Mouse (Mus musculus): ENCODE measurements around the gene Fgfr2.
A peak's percentile ranks its signal among the peaks of the same experiment; 100 is the strongest.
"Not testable (repeated sequence)": the region's sequence is repeated elsewhere in the genome, so short reads cannot be mapped to it uniquely, and the experiment has no call there.

Gene Fgfr2

DNA sequence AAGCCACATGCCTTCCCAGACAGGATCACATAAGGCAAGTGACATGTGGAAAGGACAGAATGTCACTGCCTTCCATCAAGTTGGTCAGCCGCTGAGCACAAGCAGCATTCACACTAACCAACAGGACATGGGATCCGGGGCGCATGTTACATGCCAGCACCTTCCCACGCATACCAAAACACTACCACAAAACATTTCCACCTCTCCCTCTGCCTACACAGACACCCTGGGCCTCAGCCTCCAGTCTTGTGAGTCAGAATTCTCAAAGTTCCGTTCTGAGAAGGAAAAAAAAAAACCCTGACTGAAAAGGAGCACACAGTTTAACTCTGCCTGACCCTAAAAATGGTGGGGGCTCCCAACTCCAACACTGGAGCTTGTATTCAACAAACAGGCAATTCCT, 2955.9 kb downstream of the Fgfr2 start:
- no peak for DNase-seq

DNA sequence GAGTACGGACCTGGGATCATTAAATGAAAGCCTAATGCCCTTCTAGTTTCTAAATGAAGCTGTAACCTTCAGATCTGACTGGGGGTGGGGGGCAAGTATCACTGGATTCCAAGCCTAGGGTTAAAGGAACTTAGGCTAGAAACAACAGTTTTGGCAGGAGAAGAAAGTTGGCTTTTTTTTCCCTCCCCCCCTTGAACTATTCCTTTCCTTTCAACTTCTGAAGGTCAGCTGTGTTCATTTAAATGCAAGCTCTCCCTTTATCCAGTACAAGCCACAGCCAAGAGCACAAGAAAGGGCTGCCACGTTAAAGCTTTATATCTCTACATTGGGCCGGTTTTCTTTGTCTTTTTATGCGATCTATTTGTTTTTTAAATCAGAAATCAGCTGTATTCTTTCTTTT, 2957.0 kb downstream of the Fgfr2 start:
- no peak for DNase-seq

DNA sequence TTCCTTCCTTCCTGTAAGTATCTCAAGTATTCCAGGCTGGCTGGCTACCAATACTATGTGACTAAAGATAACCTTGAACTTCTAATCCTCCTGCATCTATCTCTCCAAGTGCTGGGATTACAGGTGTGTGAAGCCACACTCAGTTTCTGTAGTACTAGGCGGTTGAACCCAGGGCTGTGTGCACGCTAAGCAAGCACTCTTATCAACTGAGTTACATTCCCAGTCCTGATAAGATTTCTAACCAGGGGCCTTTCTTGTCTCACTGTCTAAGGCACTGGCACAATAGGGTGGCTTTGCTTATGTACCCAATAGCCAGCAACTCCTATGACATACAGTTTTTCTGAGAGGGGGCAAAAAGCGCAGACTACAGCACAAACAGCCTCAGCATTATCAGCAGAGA, 2957.7 kb downstream of the Fgfr2 start:
- DNase-seq: no peak

DNA sequence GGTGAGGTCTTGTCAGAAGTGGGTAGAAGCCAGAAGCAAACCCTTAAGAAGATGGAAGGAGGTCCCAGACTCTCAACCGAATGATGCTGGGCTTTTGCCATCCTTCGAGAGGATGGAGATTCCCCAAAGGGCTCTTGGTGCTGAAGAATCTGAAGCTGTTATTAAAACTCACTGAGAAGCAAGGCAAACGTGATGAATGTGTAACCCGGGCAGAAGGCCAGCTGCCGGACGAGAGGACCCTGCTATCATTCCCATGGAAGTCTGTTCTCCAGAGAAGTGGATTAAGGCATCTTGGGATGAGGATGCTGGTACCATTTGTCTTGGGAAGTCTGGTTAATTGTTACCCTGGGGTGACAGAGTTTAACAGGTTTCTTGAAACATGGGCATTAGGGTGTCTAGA, 2960.4 kb downstream of the Fgfr2 start:
- no peak for DNase-seq

DNA sequence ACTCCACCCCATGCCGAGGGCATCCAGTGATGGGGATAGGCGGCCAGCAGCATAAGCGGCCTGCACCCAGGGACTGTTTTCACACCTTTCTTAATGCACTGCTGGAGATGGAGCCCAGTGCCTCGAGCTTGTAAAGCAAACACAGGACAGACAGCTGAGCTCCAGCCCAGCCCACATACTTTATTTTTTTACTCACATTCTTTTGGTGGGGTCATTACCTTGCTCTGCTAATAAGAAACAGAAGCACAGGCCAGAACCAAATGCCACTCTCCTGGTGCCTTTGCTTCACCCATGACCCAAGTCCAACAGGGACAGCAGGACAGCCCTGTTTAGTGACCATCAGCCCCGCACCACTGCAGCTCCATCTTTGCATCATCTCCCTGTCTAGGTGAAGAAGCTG, 2961.6 kb downstream of the Fgfr2 start:
- no peak for DNase-seq

DNA sequence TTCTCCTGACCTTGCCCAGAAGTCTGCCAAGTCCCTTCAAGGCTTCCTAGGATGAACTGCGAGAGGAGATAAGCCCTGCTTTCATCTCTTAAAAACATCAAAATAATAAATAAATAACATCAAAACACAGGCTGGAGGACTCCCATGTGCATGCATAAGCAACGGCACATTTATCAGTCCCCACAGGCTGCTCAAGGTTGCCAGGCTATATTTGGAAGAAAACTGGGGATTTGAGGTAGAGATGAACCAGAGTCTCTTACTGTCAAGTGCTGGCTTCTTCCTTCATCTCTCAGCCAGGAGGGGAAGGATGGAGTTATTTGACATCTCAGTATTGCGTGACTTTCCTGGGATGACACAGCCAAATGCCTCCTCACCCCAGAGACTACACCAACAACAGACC, 2964.3 kb downstream of the Fgfr2 start:
- DNase-seq: no peak

DNA sequence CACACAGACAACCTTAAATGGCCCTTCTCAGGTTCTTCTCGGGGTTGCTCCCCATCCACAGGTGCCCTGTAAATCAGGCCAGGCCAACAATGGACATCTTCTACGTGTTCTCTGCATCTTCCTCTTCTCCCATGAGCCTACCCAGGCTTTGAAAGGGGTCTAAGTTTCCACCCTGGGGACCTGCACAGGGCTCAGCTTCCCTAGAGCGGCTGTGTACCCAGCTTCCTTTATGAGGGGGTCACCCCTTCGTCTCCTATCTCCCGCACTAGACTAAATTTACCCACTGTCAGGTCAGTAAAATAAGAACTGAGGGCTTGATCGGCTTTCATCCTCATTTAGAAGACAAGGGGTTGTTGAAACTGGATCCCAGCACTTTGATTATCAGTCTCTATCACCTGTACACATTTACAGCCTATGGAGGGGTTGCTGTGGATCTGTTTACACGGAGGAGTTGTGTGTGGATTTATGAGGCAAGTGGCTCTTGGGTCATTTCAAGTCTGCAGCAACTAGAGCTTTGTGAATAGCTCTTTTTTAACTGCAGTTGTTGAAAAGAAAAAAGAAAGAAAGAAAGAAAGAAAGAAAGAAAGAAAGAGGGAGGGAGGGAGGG, 2969.7 kb downstream of the Fgfr2 start:
- DNase-seq: no peak

DNA sequence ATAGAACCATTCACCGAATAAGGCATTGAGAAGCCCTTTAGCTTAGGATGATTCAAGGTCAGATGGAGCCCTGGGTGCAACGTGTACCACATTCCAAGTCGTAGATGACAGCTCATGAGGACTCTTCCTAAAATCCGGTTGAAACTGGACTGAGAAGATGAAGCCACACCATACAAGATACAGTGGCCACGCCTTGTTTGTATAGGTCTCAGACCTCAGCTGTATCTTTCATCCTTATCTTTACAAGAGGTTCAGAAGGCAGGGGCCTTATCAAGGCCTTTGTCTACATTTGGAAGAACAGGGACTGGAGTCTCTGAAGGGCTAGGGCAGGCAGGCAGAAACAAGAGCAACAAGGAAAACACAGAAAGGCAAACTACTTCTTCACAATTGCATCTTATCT, 2974.2 kb downstream of the Fgfr2 start:
- no peak for DNase-seq

DNA sequence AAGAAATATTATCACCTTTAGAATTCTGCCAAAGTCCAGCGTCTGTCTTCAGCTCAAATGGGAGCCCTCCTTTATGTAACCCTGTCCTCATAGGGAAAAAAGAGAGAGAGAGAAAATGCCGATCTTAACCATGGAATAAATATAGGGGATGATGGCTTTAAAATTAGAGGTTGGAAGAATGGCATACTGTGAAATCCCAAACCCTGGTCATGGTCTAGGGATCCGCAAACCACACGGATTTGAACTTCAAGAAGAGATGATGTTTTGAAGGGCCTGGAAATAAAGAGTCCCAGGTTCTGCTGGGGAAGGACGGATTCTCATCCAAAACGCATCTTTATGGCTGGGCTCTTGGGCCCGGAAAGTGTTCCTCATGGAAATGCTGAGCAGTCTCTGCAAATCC, 2975.9 kb downstream of the Fgfr2 start:
- no peak for DNase-seq

DNA sequence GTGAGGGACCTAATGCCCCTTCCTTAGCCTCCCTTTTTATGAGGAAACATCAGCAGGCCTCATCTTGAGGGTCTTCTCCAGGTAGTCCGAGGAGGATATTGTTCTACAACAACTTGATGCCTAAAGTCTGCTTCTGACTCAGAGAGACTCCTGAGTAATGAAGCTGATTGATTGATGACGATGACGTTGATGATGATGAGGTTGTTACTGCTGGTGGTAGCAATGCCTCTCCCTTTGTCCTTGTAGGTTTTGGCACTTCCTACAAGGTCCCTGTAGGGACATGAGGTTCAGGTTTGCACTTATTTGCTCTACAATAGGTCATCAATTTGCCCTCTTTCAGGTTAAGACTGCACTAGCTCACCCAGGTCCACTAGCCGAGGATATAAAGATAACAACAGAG, 2977.9 kb downstream of the Fgfr2 start:
- DNase-seq: no peak

DNA sequence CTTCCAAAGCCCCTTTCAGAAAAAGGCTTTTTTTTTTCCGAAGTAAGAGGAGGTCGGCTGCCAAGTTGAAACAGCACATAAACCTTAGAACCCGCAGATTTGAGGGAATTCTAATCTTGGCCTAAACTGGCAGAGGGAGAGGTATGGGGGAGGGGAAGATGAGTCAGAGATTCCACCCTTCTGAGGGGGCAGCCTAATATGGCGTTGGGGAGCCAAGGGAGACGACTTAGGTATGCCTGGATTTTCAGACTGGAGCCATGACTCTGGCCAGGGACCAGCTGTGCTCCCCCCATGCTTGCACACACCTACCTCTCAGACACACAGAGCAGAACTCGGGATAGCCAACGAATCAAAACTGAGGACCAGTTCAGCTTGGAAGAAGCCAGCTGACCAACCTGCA, 2979.8 kb downstream of the Fgfr2 start:
- no peak for DNase-seq

DNA sequence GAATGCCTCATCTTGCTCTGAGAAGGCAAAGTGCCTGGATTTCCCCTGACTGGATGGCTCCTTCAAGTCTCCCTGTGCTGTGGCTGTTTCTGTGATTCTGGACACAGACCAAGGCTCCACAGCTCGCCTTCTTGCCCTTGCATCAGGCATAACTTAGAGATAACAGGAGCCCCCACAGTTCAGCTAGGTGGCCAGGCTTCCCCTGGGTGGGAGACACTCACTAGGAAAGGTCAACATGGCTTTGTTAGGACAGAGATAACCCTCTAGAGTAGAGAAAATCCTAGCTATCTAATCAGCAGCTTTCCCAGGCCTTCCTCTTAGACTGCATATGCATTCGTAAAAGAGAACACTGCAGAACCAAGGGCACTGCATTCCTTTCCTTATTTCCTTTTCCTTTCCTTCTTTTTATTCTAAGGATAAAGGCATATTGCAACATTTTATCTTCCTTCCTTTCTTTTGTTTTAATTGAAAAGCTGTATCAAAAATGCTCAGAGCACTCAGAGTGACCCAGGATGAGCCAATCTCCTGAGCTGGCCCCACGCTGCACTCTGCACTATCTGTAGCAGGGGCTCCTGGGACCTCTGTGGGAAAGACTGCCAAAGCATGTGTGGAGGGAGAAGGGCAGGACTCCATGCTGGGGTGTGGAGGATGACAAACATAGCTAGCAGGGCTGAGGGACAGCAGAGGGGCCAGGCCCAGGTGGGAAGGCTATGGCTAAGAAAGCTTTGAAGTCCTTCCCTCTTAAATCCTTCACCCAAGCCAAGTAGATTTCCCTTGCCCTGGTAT, 2981.9 kb downstream of the Fgfr2 start:
- no peak for DNase-seq

DNA sequence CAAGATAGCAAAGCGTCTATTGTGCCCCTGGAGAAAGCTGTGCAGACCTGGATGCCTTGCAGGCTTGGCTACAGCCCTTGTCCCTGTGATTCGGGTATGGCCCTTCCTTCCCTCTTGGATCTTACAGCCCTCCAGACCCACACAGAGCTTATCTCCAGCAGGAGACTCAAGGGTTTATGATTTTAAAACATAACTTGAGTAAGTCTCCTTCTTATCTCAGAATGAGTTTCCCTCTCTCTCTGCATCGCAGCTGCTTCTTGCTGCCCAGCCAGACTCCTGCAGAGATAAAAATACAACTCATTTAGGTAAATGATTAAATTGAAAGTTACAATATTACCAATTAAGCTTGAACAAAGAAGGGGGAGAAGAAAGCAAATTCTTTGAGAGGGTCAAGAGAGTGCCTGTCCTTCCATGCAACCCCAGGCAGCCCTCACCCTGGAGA, 2988.2 kb downstream of the Fgfr2 start:
- DNase-seq: no peak

DNA sequence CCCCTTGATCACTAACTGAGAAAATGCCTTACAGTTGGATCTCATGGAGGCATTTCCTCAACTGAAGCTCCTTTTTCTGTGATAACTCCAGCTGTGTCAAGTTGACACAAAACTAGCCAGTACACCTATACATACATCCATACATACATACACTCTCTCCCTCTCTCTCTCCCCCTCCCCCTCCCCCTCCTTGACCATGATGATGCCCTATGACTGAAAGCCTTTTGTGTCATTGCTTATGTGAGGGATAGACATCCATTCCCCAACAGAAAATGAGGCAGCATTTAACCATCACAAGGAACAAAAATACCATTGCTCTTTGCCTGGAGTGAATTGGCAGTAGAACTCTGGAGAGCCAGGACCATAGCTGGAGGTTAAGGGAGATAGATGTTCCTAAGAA, 2988.7 kb downstream of the Fgfr2 start:
- DNase-seq: not testable (repeated sequence)

DNA sequence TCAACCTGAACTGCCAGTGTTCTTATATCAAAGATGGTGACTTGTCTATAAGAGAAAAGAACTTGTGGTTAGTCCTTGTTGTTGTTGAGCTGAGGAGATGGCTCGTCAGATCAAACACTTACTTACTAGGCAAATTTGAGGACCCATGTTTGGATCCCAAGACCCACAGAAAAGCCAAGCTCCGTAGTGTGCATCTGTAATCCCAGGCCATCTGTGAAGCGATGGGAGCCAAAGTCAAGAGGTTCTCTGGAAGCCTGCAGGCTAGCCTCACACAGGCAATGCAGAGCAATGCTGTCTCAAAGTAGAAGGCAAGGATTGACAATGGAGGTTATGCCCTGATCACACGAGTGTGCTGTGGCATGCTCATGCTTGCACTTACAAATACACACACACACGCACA, 2992.9 kb downstream of the Fgfr2 start:
- DNase-seq: peak; percentile 5

DNA sequence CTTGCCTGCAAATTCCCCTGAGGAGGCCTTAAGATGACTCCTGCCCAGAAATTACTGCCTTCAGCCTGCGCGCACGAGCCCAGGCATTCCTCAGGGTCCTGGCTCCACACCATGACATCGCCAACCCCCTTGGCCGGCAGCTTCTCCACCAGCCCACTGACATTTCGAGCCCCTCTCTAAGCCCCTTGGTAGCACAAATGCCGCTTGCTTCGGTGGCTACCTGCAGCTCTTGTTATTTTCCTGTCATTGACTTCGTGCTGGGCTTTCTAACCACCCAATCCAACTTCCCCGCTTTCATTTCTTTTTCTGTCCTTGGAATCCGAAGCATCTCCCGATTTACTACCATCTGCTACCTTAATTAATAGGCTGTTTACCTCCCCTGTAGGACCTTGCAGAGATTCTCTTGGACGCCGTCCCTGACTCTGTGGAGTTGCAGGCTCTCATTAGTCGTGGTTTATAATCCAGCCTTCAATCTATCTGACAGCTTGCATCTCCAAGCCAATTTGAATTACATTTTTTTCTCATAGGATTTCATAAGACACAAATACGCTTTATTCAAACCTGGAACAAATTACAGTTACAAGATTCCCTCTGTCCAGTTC, 2993.7 kb downstream of the Fgfr2 start:
- peak; percentile 11 for DNase-seq

DNA sequence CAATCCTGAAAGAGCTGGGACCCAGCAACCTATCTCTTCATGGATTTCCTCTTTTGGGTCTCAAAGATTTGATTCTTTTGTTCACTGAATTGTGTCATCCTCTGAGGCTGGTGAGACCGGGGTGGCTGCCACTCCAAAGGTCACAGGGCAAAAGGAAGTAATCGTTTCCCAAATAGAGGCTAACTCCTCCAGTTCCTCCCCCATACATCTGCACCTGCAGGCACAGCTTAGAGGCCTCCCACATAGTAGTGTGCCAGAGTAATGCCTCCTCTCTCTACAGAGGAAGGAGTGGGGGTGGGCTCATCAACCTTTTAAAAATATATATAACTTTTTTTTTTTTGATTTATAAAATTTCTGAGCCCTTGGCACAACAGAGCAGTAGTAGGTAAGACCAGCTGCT, 3001.6 kb downstream of the Fgfr2 start:
- no peak for DNase-seq

DNA sequence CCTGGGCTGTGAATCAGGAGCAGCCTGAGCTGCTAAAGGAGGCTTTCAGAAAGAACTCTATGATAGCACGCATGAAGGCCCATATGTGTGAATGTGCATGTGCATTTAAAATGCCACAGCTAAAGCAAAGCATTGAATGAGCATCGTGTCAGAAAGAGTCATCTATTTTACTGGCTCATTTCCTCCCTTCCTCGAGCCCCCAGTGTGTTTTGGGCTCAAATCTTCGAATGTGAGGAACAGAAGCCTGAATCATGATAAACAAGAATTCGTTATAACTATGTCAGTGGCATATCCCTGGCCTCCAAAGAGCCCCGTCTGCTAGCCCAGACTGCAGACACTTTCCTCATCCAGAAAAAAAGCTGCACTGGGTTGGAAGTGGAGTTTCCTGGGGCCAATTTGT, 3003.7 kb downstream of the Fgfr2 start:
- DNase-seq: no peak

DNA sequence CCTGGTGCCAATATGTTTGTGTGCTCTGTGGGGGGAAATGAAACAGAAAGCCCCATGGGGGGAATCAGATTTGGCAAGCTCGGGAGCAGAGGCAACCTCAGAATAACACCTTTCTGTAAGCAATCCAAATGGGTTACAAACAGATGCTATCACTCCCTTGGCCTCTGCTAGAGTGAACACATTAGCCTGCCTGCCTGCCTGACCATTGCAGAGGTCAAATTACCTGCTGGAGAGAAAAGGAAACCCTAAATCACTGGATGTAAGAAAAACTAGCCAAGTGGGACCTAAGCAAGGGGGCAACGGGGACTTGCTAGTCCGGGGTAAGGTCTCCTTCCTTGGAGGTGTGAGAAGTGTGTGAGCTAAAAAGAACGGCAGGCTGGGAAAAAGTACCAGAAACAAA, 3004.4 kb downstream of the Fgfr2 start:
- no peak for DNase-seq

DNA sequence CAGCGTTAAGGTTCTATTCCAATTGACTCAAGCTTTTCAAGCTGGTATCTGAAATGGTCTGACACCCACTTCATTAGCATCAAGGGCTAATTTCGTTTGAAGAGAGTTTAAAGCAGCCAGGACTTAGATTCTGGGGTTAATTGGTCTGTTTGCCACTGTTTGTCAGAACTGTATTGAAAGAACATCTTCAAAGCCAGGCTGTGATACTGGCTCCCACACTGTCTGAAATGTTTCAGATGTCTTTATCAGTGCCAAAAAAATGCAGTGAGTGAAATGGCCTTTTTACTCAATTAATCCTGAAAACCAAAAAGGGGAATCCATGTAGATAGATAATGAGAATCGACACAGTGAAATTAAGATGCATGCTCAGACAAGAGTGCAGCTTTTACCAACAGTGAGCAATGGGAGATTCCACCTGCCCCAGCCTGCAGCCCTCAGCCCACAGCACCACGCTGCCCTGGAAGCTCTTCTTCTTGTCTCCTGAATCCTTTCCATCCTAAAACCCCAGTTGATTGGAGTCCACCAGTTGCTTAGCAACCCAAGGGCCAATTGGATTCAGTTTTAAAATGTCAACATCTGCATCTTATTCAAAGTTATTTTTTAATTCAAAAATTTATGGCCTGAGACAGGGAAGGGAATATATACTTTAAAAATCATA, 3005.6 kb downstream of the Fgfr2 start:
- DNase-seq: no peak

DNA sequence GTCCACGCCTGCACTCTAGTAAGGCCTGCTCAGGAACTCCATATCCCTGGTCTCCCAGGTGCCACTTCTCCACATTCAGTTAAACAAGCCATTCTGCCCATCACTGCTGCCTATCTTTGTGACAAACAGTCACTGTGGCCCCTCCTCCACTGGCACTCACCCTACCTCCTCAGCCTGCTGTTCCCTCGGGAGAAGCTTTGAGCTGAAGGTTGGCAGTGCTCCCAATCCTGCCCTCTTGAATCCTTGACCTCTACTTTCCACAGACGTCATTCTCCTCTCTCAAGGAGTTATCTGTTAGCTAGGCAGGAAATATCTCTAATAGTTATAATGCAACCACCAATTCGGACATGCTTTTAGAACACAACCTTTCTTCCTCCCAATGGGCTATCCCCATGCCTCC, 3008.7 kb downstream of the Fgfr2 start:
- DNase-seq: no peak

All from cerebellum, adult 11 months (tissue).